Mouse (Mus musculus) embryonic fibroblast, embryonic 13.5 days (primary cell): ENCODE results near the gene Fam25c.
"Not testable (repeated sequence)": the region's sequence is repeated elsewhere in the genome, so short reads cannot be mapped to it uniquely, and the experiment has no call there.

ENCODE experiments used
- CTCF ChIP-seq: IDR thresholded peaks from 2 replicates; pipeline ENCODE4 v1.5.1; 2011; ENCODE audit warnings: mild to moderate bottlenecking, control low read depth, low read length, moderate library complexity, borderline replicate concordance; ENCODE audit not compliant: insufficient read depth
- POLR2A ChIP-seq: IDR thresholded peaks from 2 replicates; pipeline ENCODE4 v1.6.1; 2011; ENCODE audit warnings: low read depth, mild to moderate bottlenecking, control low read depth, low read length, moderate library complexity

DNA sequence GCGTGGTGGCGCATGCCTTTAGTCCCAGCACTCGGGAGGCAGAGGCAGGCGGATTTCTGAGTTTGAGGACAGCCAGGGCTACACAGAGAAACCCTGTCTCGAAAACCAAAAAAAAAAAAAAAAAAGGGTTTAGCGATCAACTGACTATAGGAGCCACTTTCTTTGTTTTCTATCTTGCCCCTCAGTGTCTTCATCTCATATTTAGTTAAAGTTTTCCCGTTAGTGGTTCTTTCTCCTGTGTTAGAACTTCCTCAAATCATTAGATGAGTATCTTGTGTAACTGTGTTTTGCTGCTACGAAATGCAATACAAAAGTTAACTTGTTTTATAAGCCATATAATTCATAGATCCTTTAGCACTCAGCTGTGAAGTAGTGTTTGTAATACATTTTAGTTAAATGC lies 40.9 kb downstream of the Fam25c start:
- TF ChIP-seq POLR2A, CTCF: not testable (repeated sequence)
